11 mouse cellular contexts compared by ENCODE assay signal in genomic region chr15:101042613-101043012, GRCm38 (mm10). TPM values are rescaled to one million over a fixed set of nuclear protein-coding genes. Genes with fewer than 3 reads are reported as not detected.
DNase-seq lines count a peak whose midpoint lies in the region; ATAC-seq and TF ChIP-seq lines count a peak whose summit lies in the region.
"Had no signal": no experiment of that assay in that cellular context is flagged by ENCODE, and none has a peak within 500 bp of the region (broad histone marks: within the 10 kb centered on the region; RNA-seq: fewer than 3 reads in every experiment).

No protein-coding gene starts in this region.

- H3K79me2 ChIP-seq in CH12.LX (replicated peaks; ENCODE audit: control insufficient read depth, extremely low read depth, insufficient read depth, poor library complexity, severe bottlenecking): no peaks in the 10 kb centered on the region

- peaks cover 92% of the 10 kb centered on the region for H3K27me3 ChIP-seq in hindbrain, embryonic 10.5 days (ENCODE audit: insufficient read depth, poor library complexity, severe bottlenecking)
- H3K27me3 ChIP-seq in hindbrain, embryonic 12.5 days: peaks cover 66% of the 10 kb centered on the region
- H3K27me3 ChIP-seq in CH12.LX (replicated peaks): peaks cover 10% of the 10 kb centered on the region

- peak; percentile 87 to 94 for TF ChIP-seq CTCF in CH12.LX (conservative IDR thresholded peaks at IDR 0.05 in 1 of 2, IDR thresholded peaks at IDR 0.05 in 1 of 2; ENCODE audit: low read depth in 2 of 2, low read length in 2 of 2)
- peak; percentile 73; the same call in 1 of the 2 replicates for TF ChIP-seq CTCF in embryonic fibroblast, embryonic 13.5 days (IDR thresholded peaks at IDR 0.05; ENCODE audit: borderline replicate concordance, insufficient read depth, low read length)
- TF ChIP-seq CTCF in layer of hippocampus, adult 2 months (conservative IDR thresholded peaks at IDR 0.05): peak; percentile 93

- H3K4me1 ChIP-seq in hindbrain, embryonic 10.5 days (replicated peaks): peaks cover 46% of the 10 kb centered on the region
- peaks cover 23% of the 10 kb centered on the region for H3K4me1 ChIP-seq in hindbrain, embryonic 12.5 days
- H3K4me1 ChIP-seq in CH12.LX (ENCODE audit: control insufficient read depth in 1 of 2, insufficient read depth in 2 of 2): peaks cover 3 to 7% of the 10 kb centered on the region in 2 experiments; a peak in 3 of 4 replicates
- no peaks in the 10 kb centered on the region for H3K4me1 ChIP-seq in embryonic fibroblast, embryonic 13.5 days (ENCODE audit: control insufficient read depth, insufficient read depth, low read length)

- no peak for TF ChIP-seq POLR2A in CH12.LX (IDR thresholded peaks at IDR 0.05; ENCODE audit: low read depth, low read length)
- TF ChIP-seq POLR2A in embryonic fibroblast, embryonic 13.5 days (IDR thresholded peaks at IDR 0.05; ENCODE audit: low read depth, low read length): no peak

- no peak overlapping the region for H3K4me2 ChIP-seq in hindbrain, embryonic 12.5 days (replicated peaks)
- no peak overlapping the region for H3K4me2 ChIP-seq in CH12.LX (ENCODE audit: insufficient read depth, low read depth, poor library complexity, severe bottlenecking)
- H3K4me2 ChIP-seq: embryonic facial prominence, embryonic 13.5 days; liver, embryonic 15.5 days had no signal

- H3K9ac ChIP-seq in hindbrain, embryonic 12.5 days: no peak overlapping the region
- no peak overlapping the region for H3K9ac ChIP-seq in CH12.LX (ENCODE audit: insufficient read depth, low read depth)
- H3K9ac ChIP-seq: embryonic facial prominence, embryonic 13.5 days; liver, embryonic 15.5 days had no signal

- 28% methylated on average over 6 of the region's 6 CpGs for WGBS in hindbrain, embryonic 10.5 days
- WGBS in hindbrain, embryonic 12.5 days: 27% methylated on average over 6 of the region's 6 CpGs

- TF ChIP-seq RAD21 in CH12.LX (IDR thresholded peaks at IDR 0.05; ENCODE audit: low read depth, low read length): peak; percentile 94

- H3K36me3 ChIP-seq in hindbrain, embryonic 10.5 days: peaks cover 22% of the 10 kb centered on the region
- peaks cover 22% of the 10 kb centered on the region for H3K36me3 ChIP-seq in hindbrain, embryonic 12.5 days
- H3K36me3 ChIP-seq in CH12.LX (replicated peaks in 1 of 2; ENCODE audit: control insufficient read depth in 1 of 2, insufficient read depth in 1 of 2, low read length in 1 of 2): peaks cover 0 to 2% of the 10 kb centered on the region in 2 experiments
- H3K36me3 ChIP-seq: liver, embryonic 15.5 days had no signal

- dilution Hi-C loops in CH12.LX (cut with MboI; ENCODE audit: extremely low pct_ligation_motif_present, extremely low pct_unique_long_range_greater_than_20kb, low sequenced_read_pairs): no loop called here

- H3K4me3 ChIP-seq in hindbrain, embryonic 10.5 days: no peak overlapping the region
- no peak overlapping the region for H3K4me3 ChIP-seq in hindbrain, embryonic 12.5 days
- no peak overlapping the region for H3K4me3 ChIP-seq in CH12.LX (replicated peaks in 1 of 3; ENCODE audit: low read depth in 2 of 3, low read length in 2 of 3, poor library complexity in 1 of 3)
- H3K4me3 ChIP-seq in embryonic fibroblast, embryonic 13.5 days (ENCODE audit: insufficient read depth, low read length): no peak overlapping the region
- H3K4me3 ChIP-seq in layer of hippocampus, adult 2 months: no peak overlapping the region
- H3K4me3 ChIP-seq: embryonic facial prominence, embryonic 13.5 days; liver, embryonic 15.5 days had no signal

- in situ Hi-C loops in CH12.LX (cut with MboI; ENCODE audit: low pct_ligation_motif_present, low pct_unique_long_range_greater_than_20kb, low sequenced_read_pairs): no loop called here

- H3K27ac ChIP-seq in hindbrain, embryonic 10.5 days: no peak overlapping the region
- no peak overlapping the region for H3K27ac ChIP-seq in hindbrain, embryonic 12.5 days
- H3K27ac ChIP-seq in CH12.LX (ENCODE audit: insufficient read depth, low read depth): no peak overlapping the region
- H3K27ac ChIP-seq in embryonic fibroblast, embryonic 13.5 days (ENCODE audit: insufficient read depth, low read length): no peak overlapping the region
- no peak overlapping the region for H3K27ac ChIP-seq in layer of hippocampus, adult 2 months
- H3K27ac ChIP-seq: embryonic facial prominence, embryonic 13.5 days; liver, embryonic 15.5 days had no signal

- H3K9me3 ChIP-seq in hindbrain, embryonic 10.5 days: no peaks in the 10 kb centered on the region
- no peaks in the 10 kb centered on the region for H3K9me3 ChIP-seq in hindbrain, embryonic 12.5 days (replicated peaks)
- peaks cover 13% of the 10 kb centered on the region for H3K9me3 ChIP-seq in CH12.LX (replicated peaks; ENCODE audit: low read length)
- H3K9me3 ChIP-seq: embryonic facial prominence, embryonic 13.5 days; liver, embryonic 15.5 days had no signal

- no peak for ATAC-seq in hindbrain, embryonic 12.5 days (ENCODE audit: low FRiP score)
- 0 out of 2 replicates have a peak, but pooled peaks have one; percentile 39 for ATAC-seq in megakaryocyte-erythroid progenitor cell, adult 5-6 weeks (replicated peaks; ENCODE audit: low FRiP score, low TSS enrichment, poor library complexity, severe bottlenecking)

- no peak for TF ChIP-seq EP300 in CH12.LX (IDR thresholded peaks at IDR 0.05; ENCODE audit: low read length)

- DNase-seq in hindbrain, embryonic 10.5 days (ENCODE audit: low spot score): peak; percentile 75
- peak; percentile 72 for DNase-seq in CH12.LX (ENCODE audit: extremely low read depth)
- DNase-seq in adrenal gland, postnatal 36 days: peak; percentile 70 to 79
- peak; percentile 59 to 77 for DNase-seq in layer of hippocampus, adult 2 months (ENCODE audit: low spot score in 2 of 2)
- peak; percentile 42 for DNase-seq in thymus, postnatal 25 days

TF ChIP-seq in CH12.LX, 34 proteins besides CTCF, POLR2A, EP300 and RAD21:
- TF ChIP-seq POLR2AphosphoS2 (IDR thresholded peaks at IDR 0.05; ENCODE audit: low read depth, low read length) (no peak), SMC3 (IDR thresholded peaks at IDR 0.05; ENCODE audit: low read depth, low read length) (peak; percentile 84)

RNA-seq across cellular contexts. Expression of gene Gm47841, which starts 4.6 kb away (rescaled TPM):
- polyA plus RNA-seq in hindbrain, embryonic 10.5 days (2016; fragmentation: Nextera tagmentation; extraction: Ambion mirVana): not detected in 2 replicates
- not detected in 2 replicates for polyA plus RNA-seq in hindbrain, embryonic 12.5 days (2016; fragmentation: Nextera tagmentation; extraction: Ambion mirVana)
- total RNA-seq in CH12.LX (2012; rRNA removed) (not detected in 2 replicates), CH12.LX (2014; rRNA removed) (not detected in 2 replicates)
- not detected in 2 replicates for polyA plus RNA-seq in CH12.LX (2012; ENCODE audit: insufficient read length, low read depth)
- total RNA-seq in adrenal gland, postnatal 36 days (2021): under 1 TPM in 1 of 2 experiments, not detected in 1; 0.26 TPM
- polyA plus RNA-seq in embryonic fibroblast, embryonic 13.5 days (2011; ENCODE audit: insufficient read length, low read depth, missing spikeins): not detected in 2 replicates
- total RNA-seq in layer of hippocampus, adult 2 months (2021): not detected
- not detected in 2 replicates for total RNA-seq in megakaryocyte-erythroid progenitor cell, adult 5-6 weeks (2014; fragmentation: Nextera tagmentation)
- total RNA-seq in megakaryocyte-erythroid progenitor cell, adult 5-6 weeks (2017): not detected in 2 replicates
- polyA plus RNA-seq: embryonic facial prominence, embryonic 13.5 days; liver, embryonic 15.5 days; stomach, embryonic 16.5 days had no signal

RNA-seq across cellular contexts. Expression of gene Fignl2, which starts 35.8 kb away (rescaled TPM):
- polyA plus RNA-seq in hindbrain, embryonic 10.5 days (2016; fragmentation: Nextera tagmentation; extraction: Ambion mirVana): 1.4 TPM in 2 replicates
- 0.41 and 0.44 TPM in 2 replicates for polyA plus RNA-seq in hindbrain, embryonic 12.5 days (2016; fragmentation: Nextera tagmentation; extraction: Ambion mirVana)
- not detected in 2 replicates for total RNA-seq in CH12.LX (2012; rRNA removed)
- total RNA-seq in CH12.LX (2014; rRNA removed): not detected in 2 replicates
- not detected in 2 replicates for polyA plus RNA-seq in CH12.LX (2012; ENCODE audit: insufficient read length, low read depth)
- total RNA-seq in adrenal gland, postnatal 36 days (2021): 1 to 10 TPM; 9.4 to 9.9 TPM
- polyA plus RNA-seq in embryonic fibroblast, embryonic 13.5 days (2011; ENCODE audit: insufficient read length, low read depth, missing spikeins): 1.3 and 1.4 TPM in 2 replicates
- total RNA-seq in layer of hippocampus, adult 2 months (2021): 1 to 10 TPM; 1.1 to 1.7 TPM
- total RNA-seq in megakaryocyte-erythroid progenitor cell, adult 5-6 weeks (2014; fragmentation: Nextera tagmentation): not detected in 2 replicates
- total RNA-seq in megakaryocyte-erythroid progenitor cell, adult 5-6 weeks (2017): not detected in 2 replicates
